Mouse (Mus musculus): Measurements from ENCODE around the gene Wdr63. TPM values are rescaled to one million over a fixed set of nuclear protein-coding genes. Genes with fewer than 3 reads are reported as not detected.

The Wdr63 gene
- polyA plus RNA-seq, 1 experiment from 2014 or later, result 0.09 TPM

GRCm38 (mm10) chr3:146029234-146029633 is 78.7 kb downstream of the Wdr63 start:
- Histone ChIP-seq H3K27me3 (no peaks in the 10 kb centered on the region), H3K9ac (no peak overlapping the region), H3K4me3 (no peak overlapping the region), H3K4me2 (no peak overlapping the region), H3K4me1 (replicated peaks) (peaks cover 16% of the 10 kb centered on the region), H3K27ac (no peak overlapping the region), H3K36me3 (peaks cover 3% of the 10 kb centered on the region; the same call in 1 of the 2 replicates), H3K9me3 (replicated peaks) (no peaks in the 10 kb centered on the region)
- 80% methylated on average over 3 of the region's 3 CpGs for WGBS
- no peak for ATAC-seq (replicated peaks; ENCODE audit: insufficient number of reproducible peaks, insufficient read depth, low FRiP score, low read depth)

GRCm38 (mm10) chr3:146028406-146028805 is 79.5 kb downstream of the Wdr63 start:
- no peak overlapping the region for H3K4me3 ChIP-seq
- 88% methylated on average over 2 of the region's 2 CpGs for WGBS
- peaks cover 6% of the 10 kb centered on the region; the same call in 1 of the 2 replicates for H3K36me3 ChIP-seq
- no peak for ATAC-seq (replicated peaks; ENCODE audit: insufficient number of reproducible peaks, insufficient read depth, low FRiP score, low read depth)
- no peaks in the 10 kb centered on the region for H3K9me3 ChIP-seq (replicated peaks)
- no peaks in the 10 kb centered on the region for H3K27me3 ChIP-seq
- H3K9ac ChIP-seq, result no peak overlapping the region
- no peak overlapping the region for H3K4me2 ChIP-seq
- no peak overlapping the region for H3K27ac ChIP-seq
- peaks cover 16% of the 10 kb centered on the region for H3K4me1 ChIP-seq (replicated peaks)

- Histone ChIP-seq H3K9me3 (replicated peaks) (no peaks in the 10 kb centered on the region), H3K4me3 (no peak overlapping the region), H3K4me1 (replicated peaks) (peaks cover 16% of the 10 kb centered on the region), H3K27ac (no peak overlapping the region), H3K27me3 (no peaks in the 10 kb centered on the region), H3K4me2 (no peak overlapping the region), H3K36me3 (peaks cover 13% of the 10 kb centered on the region; the same call in 1 of the 2 replicates), H3K9ac (no peak overlapping the region)
- no peak for ATAC-seq (replicated peaks; ENCODE audit: insufficient number of reproducible peaks, insufficient read depth, low FRiP score, low read depth)
- 38% methylated on average over 6 of the region's 6 CpGs for WGBS
Measured at GRCm38 (mm10) chr3:146027116-146027515, 80.8 kb downstream of the Wdr63 start.

GRCm38 (mm10) chr3:146025499-146025898 is 82.4 kb downstream of the Wdr63 start:
- Histone ChIP-seq H3K36me3 (peaks cover 18% of the 10 kb centered on the region), H3K9ac (no peak overlapping the region), H3K27me3 (no peaks in the 10 kb centered on the region), H3K4me1 (replicated peaks) (peaks cover 15% of the 10 kb centered on the region), H3K4me3 (no peak overlapping the region), H3K27ac (no peak overlapping the region), H3K9me3 (replicated peaks) (no peaks in the 10 kb centered on the region), H3K4me2 (no peak overlapping the region)
- ATAC-seq (replicated peaks; ENCODE audit: insufficient number of reproducible peaks, insufficient read depth, low FRiP score, low read depth), result no peak
- WGBS, result 90% methylated on average over 6 of the region's 6 CpGs

- Histone ChIP-seq H3K4me1 (replicated peaks) (peaks cover 8% of the 10 kb centered on the region), H3K27ac (no peak overlapping the region), H3K4me2 (no peak overlapping the region), H3K9ac (no peak overlapping the region), H3K9me3 (replicated peaks) (no peaks in the 10 kb centered on the region), H3K4me3 (no peak overlapping the region), H3K36me3 (peaks cover 18% of the 10 kb centered on the region), H3K27me3 (no peaks in the 10 kb centered on the region)
- ATAC-seq (replicated peaks; ENCODE audit: insufficient number of reproducible peaks, insufficient read depth, low FRiP score, low read depth), result no peak
- 82% methylated on average over 7 of the region's 7 CpGs for WGBS
Measured at GRCm38 (mm10) chr3:146024746-146025145, 83.2 kb downstream of the Wdr63 start.

GRCm38 (mm10) chr3:146022232-146022631 is 85.7 kb downstream of the Wdr63 start:
- Histone ChIP-seq H3K36me3 (peaks cover 24% of the 10 kb centered on the region), H3K4me1 (replicated peaks) (peaks cover 2% of the 10 kb centered on the region), H3K27ac (no peak overlapping the region), H3K27me3 (no peaks in the 10 kb centered on the region), H3K4me2 (no peak overlapping the region), H3K9me3 (replicated peaks) (no peaks in the 10 kb centered on the region), H3K4me3 (no peak overlapping the region), H3K9ac (no peak overlapping the region)
- no peak for ATAC-seq (replicated peaks; ENCODE audit: insufficient number of reproducible peaks, insufficient read depth, low FRiP score, low read depth)
- 91% methylated on average over 9 of the region's 9 CpGs for WGBS

GRCm38 (mm10) chr3:146017521-146017920 is 90.4 kb downstream of the Wdr63 start:
- 80% methylated on average over 9 of the region's 9 CpGs for WGBS
- H3K4me1 ChIP-seq (replicated peaks), result no peaks in the 10 kb centered on the region
- H3K4me2 ChIP-seq, result no peak overlapping the region

GRCm38 (mm10) chr3:146016979-146017378 is 91.0 kb downstream of the Wdr63 start:
- Histone ChIP-seq H3K4me1 (replicated peaks) (no peaks in the 10 kb centered on the region), H3K9me3 (replicated peaks) (no peaks in the 10 kb centered on the region), H3K36me3 (peaks cover 44% of the 10 kb centered on the region), H3K4me3 (no peak overlapping the region), H3K9ac (no peak overlapping the region), H3K27me3 (no peaks in the 10 kb centered on the region), H3K4me2 (no peak overlapping the region), H3K27ac (no peak overlapping the region)
- ATAC-seq (replicated peaks; ENCODE audit: insufficient number of reproducible peaks, insufficient read depth, low FRiP score, low read depth), result no peak
- 80% methylated on average over 13 of the region's 13 CpGs for WGBS

More at GRCm38 (mm10) chr3:146017521-146017920, 90.4 kb downstream of the Wdr63 start:
- H3K36me3 ChIP-seq, result peaks cover 49% of the 10 kb centered on the region
- H3K27me3 ChIP-seq, result no peaks in the 10 kb centered on the region
- ATAC-seq (replicated peaks; ENCODE audit: insufficient number of reproducible peaks, insufficient read depth, low FRiP score, low read depth), result no peak
- no peak overlapping the region for H3K4me3 ChIP-seq
- no peak overlapping the region for H3K27ac ChIP-seq
- no peaks in the 10 kb centered on the region for H3K9me3 ChIP-seq (replicated peaks)
- H3K9ac ChIP-seq, result no peak overlapping the region

- no peak overlapping the region for H3K4me2 ChIP-seq
- H3K4me1 ChIP-seq (replicated peaks), result peaks cover 14% of the 10 kb centered on the region
- 94% methylated on average over 12 of the region's 12 CpGs for WGBS
- ATAC-seq (replicated peaks; ENCODE audit: insufficient number of reproducible peaks, insufficient read depth, low FRiP score, low read depth), result no peak
- H3K4me3 ChIP-seq, result no peak overlapping the region
- no peaks in the 10 kb centered on the region for H3K27me3 ChIP-seq
- no peaks in the 10 kb centered on the region for H3K9me3 ChIP-seq (replicated peaks)
- no peak overlapping the region for H3K9ac ChIP-seq
- no peak overlapping the region for H3K27ac ChIP-seq
- peaks cover 41% of the 10 kb centered on the region for H3K36me3 ChIP-seq
Measured at GRCm38 (mm10) chr3:146014321-146014720, 93.6 kb downstream of the Wdr63 start.

- Histone ChIP-seq H3K4me3 (no peak overlapping the region), H3K4me1 (replicated peaks) (peaks cover 14% of the 10 kb centered on the region), H3K4me2 (no peak overlapping the region), H3K27me3 (no peaks in the 10 kb centered on the region), H3K36me3 (peaks cover 47% of the 10 kb centered on the region), H3K27ac (no peak overlapping the region), H3K9me3 (replicated peaks) (no peaks in the 10 kb centered on the region), H3K9ac (no peak overlapping the region)
- WGBS, result 78% methylated on average over 7 of the region's 7 CpGs
- ATAC-seq (replicated peaks; ENCODE audit: insufficient number of reproducible peaks, insufficient read depth, low FRiP score, low read depth), result no peak
Measured at GRCm38 (mm10) chr3:146013490-146013889, 94.4 kb downstream of the Wdr63 start.

- H3K4me2 ChIP-seq, result no peak overlapping the region
- no peak overlapping the region for H3K4me3 ChIP-seq
- peaks cover 19% of the 10 kb centered on the region for H3K4me1 ChIP-seq (replicated peaks)
- no peaks in the 10 kb centered on the region for H3K27me3 ChIP-seq
- 63% methylated on average over 8 of the region's 8 CpGs for WGBS
- no peak overlapping the region for H3K27ac ChIP-seq
- no peak overlapping the region for H3K9ac ChIP-seq
- no peaks in the 10 kb centered on the region for H3K9me3 ChIP-seq (replicated peaks)
- no peak for ATAC-seq (replicated peaks; ENCODE audit: insufficient number of reproducible peaks, insufficient read depth, low FRiP score, low read depth)
- peaks cover 51% of the 10 kb centered on the region for H3K36me3 ChIP-seq
Measured at GRCm38 (mm10) chr3:146011544-146012218, 96.2 kb downstream of the Wdr63 start.

GRCm38 (mm10) chr3:146010751-146011150 is 97.2 kb downstream of the Wdr63 start:
- Histone ChIP-seq H3K27ac (peak overlapping the region; percentile 66), H3K36me3 (peaks cover 42% of the 10 kb centered on the region), H3K27me3 (no peaks in the 10 kb centered on the region), H3K9me3 (replicated peaks) (no peaks in the 10 kb centered on the region), H3K9ac (no peak overlapping the region), H3K4me3 (no peak overlapping the region), H3K4me1 (replicated peaks) (peaks cover 19% of the 10 kb centered on the region), H3K4me2 (no peak overlapping the region)
- ATAC-seq (replicated peaks; ENCODE audit: insufficient number of reproducible peaks, insufficient read depth, low FRiP score, low read depth), result no peak
- 86% methylated on average over 4 of the region's 4 CpGs for WGBS
